Mouse (Mus musculus) lung, postnatal 10 days (tissue): ENCODE measurements around the gene Sirt2.

Source experiments
- DNase-seq: peaks from one replicate; pipeline ENCODE4 v3.0.0; 2021

Gene Sirt2

DNA sequence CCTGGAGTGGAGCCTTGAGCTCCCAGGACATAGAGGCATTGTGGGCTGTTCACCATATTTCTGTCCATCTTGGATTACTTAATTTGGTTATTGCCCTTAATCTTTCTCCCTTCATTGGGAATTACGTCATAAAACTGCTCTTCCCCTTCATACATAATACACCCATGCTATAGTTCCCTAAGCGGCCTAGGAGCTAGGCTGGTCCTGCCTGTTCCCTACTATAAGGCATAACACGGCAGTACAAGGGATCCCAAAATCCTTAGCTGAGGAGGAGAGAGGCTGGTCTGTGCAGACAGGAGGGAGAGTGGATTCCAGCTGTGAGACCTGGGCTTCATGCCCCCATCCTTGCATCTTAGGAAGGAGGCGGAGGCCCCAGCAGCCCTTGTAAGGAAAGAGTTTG is 51.4 kb downstream of the Sirt2 start:
- DNase-seq = no peak

DNA sequence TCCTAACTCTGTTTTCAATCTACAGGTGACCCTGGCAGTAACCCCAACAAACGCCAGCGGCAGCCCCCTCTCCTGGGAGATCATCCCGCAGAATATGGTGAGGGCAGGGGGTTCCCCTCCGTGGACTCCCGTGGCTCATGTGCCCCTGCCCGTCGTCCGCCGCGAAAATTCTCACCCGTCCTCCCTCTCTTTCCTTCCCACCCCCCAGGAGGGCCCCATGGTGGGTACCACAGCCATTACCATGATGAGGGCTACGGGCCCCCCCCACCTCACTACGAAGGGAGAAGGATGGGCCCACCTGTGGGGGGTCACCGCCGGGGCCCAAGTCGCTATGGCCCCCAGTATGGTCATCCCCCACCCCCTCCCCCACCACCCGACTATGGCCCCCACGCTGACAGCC is 51.9 kb downstream of the Sirt2 start:
- DNase-seq = no peak

DNA sequence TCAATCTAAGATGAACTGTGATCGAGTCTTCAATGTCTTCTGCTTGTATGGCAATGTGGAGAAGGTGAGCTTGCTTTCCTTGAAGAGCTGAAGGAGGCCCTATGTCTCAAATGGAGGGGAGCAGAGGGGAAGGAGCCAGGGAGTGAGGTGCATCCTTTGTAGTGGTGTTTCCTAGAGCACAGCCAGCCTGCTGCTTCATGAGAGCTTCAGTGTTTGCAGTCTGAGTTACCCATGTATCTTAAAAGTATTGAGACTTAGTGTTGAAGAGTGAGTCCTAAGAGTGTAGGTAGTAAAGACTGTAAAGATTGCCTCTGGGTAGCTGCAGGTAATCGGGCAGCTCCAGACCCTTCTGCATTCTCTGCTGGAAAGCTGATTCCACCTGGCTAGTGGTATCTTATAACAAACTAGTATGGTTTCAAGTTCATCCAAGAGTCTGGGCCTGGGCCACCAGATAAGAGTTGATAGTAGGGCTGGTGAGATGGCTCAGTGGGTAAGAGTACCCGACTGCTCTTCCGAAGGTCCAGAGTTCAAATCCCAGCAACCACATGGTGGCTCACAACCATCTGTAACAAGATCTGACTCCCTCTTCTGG is 52.4 kb downstream of the Sirt2 start:
- no peak for DNase-seq

DNA sequence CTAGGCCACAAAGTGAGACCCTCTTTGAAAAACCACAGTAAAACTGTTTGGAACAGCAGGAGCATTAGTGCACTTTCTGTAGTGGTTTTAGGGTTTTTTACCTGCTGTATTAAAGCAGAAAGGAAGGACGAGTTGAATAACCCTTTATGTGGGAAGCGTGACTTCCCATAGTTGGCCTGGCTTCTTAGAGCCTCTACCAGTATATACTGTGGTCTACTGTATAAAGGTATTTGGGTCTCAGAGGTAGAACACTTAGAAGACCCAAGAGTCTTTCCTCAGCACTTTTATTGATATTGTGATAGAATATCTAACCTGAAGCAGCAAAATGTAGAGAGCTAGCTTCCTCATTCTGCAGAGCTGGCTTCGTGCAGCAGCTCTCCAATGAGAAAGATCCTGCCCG is 53.0 kb downstream of the Sirt2 start:
- no peak for DNase-seq

GRCm38 (mm10) chr7:28820358-28821260 is 54.1 kb downstream of the Sirt2 start:
- peak; percentile 75 for DNase-seq

DNA sequence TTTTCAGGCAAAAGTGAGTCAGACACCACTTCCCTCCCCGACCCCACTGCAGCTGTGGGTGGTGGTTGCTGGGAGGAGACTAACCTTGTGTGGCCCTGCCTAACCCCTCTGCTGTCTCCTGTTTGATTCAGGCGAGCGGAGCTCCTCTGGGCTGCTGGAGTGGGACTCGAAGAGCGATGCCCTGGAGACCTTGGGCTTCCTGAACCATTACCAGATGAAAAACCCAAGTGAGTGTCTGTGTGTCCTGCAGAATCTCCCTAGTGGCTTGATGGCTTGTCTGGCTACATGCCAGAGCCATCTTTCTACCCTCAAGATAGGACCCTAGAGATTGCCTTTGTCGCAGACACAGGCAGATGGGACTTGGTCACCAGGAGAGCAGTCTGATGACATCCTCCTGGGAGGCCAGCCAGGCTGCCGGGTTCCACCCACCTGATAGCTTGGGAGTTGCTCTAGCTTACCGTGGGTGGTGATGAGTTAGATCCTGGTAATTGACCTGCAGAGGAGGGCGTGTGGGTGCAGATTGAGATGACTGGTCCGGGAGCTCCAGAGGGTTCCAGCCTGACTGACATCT is 54.8 kb downstream of the Sirt2 start:
- peak; percentile 42 for DNase-seq

GRCm38 (mm10) chr7:28822556-28822955 is 56.0 kb downstream of the Sirt2 start:
- DNase-seq = no peak

DNA sequence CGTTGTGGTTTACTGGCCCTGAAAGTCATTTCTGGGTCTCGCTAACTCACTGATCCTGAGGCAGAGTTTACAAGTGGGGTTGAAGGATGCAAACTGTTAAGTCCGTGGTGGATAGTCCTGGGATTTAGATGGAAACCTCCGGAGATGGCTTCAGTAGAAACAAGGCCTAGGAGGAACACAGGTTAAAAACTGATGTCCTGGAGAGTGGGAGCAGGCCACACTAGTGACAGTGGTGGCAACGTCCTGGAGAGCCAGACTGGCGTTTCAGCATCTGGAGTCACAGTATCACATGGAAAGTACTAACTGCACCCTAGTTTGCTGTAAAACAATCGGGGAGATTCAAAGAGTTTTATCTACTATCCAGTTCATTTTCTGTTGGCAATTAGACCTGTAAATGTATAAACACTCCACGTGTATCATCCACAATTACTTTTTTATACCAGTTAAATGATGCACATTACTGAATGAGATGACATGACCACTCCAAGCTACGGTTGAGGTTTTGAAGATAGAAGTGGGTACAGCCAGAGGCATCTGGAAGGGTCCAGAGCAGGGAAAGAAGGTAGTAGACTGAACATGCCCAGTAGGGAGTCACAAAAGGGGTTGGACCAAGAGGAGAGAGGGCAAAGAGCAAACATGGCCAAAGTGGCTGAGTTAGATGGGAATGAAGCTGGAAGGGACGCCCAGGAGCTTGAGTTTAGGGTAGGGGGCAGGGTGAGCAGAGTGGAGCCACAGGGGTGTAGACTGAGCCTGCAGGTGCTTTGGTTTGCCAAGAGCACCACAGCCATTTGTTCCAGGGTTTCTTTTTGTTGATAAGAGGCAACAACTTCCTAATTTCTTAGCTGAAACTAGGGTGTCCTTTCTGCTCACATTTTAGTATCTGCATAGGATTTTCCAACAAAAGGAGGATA is 56.7 kb downstream of the Sirt2 start:
- DNase-seq = no peak

DNA sequence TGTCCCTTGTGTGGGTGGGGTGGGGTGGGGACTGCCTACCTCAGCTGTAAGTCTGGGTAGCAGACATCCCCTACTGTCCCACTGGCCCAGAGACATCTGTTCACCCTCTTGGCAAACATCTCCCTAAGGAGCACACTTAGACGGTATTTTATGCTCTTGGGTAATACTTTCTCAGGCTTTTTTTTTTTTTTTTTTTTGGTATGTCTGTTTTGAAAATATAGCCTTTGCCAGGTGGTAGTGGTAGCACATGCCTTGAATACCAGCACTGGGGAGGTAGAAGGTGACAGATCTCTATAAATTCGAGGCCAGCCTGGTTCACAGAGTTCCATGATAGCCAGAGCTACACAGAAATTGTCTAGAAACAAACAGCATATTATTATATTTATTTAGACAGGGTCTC is 57.4 kb downstream of the Sirt2 start:
- DNase-seq = no peak

DNA sequence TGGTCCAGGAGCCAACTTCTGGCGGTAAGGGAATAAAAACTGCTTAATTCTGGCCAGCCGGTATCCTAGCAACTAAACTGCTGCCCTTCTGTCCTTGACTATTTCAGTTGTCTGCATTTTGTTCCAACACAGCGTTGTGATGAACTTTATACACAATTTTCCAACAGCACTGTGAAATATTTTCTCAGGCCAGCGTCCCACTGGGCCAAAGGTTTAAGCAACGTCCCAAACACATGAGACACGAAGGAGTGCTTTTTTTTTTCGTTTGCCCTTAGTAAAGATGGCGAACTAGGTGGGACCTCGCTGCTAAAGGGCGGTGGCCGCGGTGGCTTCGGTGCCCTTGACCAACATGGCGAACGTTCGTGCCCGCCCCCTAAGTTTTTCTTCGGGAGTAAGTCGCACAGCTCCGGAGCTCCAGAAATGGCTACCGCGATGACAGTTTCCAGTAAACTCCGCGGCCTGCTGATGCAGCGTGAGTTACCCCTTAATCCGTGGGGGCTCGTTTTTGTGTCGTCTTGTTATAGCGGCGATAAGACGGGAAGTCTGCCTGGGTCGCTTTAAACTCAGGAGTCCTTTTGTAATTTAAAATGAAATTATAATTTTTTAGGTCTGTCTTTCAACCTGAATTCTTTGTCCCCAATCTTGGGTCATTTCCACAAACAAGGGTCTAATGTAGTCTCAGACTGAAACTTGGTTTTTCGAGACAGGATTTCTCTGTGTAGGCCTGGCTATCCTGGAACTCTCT is 58.6 kb downstream of the Sirt2 start, which contains the start of gene Ech1:
Gene Ech1, plus strand, starts transcription at position 277 of the 745 bp plus-strand sequence.
- peak; percentile 96 for DNase-seq

DNA sequence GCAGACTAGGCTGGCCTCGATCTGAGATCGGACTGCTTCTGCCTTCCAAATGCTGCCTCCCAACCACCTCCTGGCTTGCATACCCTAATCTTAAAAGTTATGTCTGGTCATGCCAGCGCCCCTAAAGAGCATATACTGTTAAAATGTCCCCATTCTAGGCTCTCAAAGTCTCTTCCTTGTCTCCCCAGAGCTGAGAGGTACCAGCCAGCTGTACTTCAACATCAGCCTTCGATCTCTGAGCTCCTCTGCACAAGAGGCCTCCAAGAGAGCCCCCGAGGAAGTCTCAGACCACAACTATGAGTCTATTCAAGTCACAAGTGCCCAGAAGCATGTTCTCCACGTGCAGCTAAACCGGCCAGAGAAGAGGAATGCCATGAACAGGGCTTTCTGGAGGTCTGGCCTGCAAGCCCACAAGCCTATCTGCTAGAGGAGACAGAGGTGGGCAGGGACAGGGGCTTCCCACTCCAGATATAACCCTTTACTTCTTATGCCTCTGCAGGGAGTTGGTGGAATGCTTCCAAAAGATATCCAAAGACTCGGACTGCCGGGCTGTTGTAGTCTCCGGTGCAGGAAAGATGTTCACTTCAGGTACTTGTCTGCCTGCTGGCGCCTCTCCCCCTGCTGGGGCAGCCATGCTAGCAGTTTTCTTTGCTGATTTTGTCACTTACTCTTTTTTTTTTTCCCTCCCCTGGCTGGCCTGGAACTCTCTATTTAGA is 59.3 kb downstream of the Sirt2 start:
- peak; percentile 48 for DNase-seq

DNA sequence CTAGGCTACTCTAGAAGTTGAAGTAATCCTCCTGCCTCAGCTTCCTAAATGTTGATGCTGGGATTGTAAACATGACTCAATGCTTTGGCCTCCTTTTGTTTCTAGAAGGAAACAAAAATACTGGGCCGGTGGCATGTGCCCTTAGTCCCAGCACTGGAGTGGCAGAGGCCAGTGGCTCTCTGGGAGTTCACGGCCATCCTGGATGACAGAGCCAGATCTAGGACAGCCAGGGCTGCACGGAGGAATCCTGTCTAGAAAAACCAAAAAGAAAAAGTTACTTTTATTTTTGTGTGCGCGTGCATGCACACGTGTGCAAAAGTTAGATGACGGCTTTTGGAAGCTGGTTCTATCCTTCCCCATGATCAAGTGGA is 59.9 kb downstream of the Sirt2 start:
- no peak for DNase-seq

DNA sequence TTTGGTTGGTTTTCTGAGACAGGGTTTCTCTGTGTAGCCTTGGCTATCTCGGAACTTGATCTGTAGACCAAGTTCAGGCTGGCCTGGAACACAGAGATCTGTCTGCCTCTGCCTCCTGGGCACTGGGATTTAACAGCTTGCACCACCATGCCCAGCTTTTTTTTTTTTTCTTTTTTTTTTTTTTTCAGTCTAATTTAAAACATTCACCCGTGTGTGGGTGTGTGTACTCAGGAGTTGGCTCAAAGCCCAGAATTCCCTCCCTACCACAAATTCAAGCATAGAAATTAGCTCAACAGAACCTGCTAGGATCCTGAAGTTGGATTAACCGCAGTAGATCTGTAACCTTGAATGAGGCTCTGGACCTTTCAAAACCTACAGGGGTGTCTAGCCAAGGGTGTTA is 60.8 kb downstream of the Sirt2 start:
- DNase-seq = peak; percentile 61

DNA sequence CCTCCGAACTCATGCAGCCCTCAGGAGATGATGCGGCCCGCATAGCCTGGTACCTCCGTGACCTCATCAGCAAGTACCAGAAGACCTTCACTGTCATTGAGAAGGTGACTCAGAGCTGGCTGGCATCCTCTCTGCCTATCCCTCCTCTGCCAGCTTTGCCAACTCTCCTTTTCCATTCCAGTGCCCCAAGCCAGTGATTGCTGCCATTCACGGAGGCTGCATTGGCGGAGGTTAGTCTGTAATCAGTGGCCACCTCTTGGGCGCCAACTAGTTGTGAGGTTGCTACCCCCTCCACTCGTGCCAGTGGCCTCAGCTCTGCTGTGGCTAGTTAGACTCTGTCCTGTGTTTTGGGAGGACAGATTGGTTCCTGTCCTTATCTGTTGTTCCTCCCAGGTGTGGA is 63.3 kb downstream of the Sirt2 start:
- DNase-seq = no peak

DNA sequence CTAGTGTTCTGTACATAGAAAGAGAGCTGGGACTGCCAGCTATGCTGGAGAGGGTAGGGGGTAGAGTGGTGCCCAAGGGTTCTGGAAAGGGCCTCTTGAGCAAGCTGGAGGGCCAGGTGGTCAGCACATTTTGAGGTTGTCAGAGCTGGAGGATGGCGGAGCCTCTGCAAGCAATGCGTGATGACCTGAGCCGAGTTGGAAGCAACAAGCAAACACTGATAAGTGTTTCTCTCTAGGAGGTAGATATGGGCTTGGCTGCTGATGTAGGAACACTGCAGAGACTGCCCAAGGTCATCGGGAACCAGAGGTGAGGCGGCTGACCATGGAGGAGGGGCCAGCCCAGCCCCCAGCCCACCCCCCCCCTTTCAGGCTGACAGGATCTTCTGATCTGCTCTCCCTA is 64.4 kb downstream of the Sirt2 start:
- no peak for DNase-seq

- DNase-seq = no peak
These were observed 65.0 kb downstream of the Sirt2 start for GRCm38 (mm10) chr7:28831411-28832125.

GRCm38 (mm10) chr7:28832137-28832536 is 65.6 kb downstream of the Sirt2 start:
- DNase-seq = no peak

DNA sequence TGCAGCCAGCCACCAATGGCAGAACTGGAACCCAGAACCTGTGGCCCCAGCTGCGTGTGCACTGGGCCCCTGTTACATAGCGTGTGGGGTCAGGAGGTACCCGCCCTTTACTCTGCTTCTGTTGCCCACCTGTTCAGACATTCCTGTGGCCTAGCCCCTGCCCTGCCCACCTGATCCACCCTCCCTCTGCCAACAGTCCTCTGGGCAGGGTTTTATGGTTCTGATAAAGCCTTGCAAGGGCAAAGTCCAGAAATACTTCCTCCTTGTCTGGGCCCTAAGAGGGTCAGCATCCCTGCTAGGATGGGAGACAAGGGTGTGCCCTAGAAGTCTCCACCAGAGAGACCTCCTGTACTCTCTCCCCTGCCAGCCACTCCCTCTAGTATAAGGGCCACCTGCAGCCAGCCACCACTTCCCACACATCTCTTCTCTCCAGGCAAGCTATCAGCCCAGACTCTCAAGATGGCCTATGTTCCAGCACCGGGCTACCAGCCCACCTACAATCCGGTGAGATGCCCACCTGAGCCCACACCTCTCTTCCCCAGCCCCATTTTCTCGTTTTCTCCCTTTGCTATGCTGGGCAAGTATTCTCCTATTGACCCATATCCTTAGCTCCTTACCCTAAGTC is 67.3 kb downstream of the Sirt2 start, which contains the start of gene Lgals4:
Gene Lgals4, plus strand, starts transcription at position 132 of the 625 bp plus-strand sequence.
- DNase-seq = no peak

GRCm38 (mm10) chr7:28836936-28837335 is 70.4 kb downstream of the Sirt2 start:
- no peak for DNase-seq
